Mouse (Mus musculus): ENCODE measurements around the gene Zswim7. TPM values are rescaled to one million over a fixed set of nuclear protein-coding genes. Genes with fewer than 3 reads are reported as not detected.

Zswim7 gene
- polyA plus RNA-seq, 1 experiment = 38.5 TPM

DNA sequence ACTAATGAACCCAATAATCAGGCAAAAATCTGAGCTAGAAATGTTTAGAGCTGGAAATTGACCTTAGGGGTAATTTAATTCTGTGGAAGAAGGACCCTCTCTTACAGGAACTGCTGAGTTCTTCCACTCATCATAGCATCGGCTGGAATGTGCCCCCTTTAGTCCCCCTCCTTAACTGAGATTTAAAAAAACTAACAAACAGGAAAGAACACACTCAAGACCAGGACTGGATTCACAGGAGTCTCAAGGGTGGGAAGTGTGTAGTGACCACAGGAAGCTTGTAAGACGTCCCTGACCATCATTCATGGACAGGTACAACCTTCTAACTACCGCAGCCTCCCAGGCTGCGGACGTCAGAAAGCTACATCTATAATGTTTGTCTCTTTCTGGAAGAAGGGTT lies 10.3 kb downstream of the Zswim7 start:
- TF ChIP-seq CTCF (conservative IDR thresholded peaks at IDR 0.05; ENCODE audit: insufficient read depth, insufficient read length, low read depth, low read length) (no peak), POLR2A (IDR thresholded peaks at IDR 0.05; ENCODE audit: low read depth, low read length) (no peak)
- Histone ChIP-seq H3K27ac (ENCODE audit: insufficient read depth, low read depth, low read length) (no peak overlapping the region), H3K4me1 (ENCODE audit: control insufficient read depth, insufficient read depth, low read length) (no peaks in the 10 kb centered on the region), H3K4me3 (ENCODE audit: insufficient read depth, low read depth, low read length) (no peak overlapping the region), H3K36me3 (ENCODE audit: control insufficient read depth, insufficient read depth, low read length) (no peaks in the 10 kb centered on the region), H3K27me3 (replicated peaks; ENCODE audit: control insufficient read depth, insufficient read depth, low read length) (no peaks in the 10 kb centered on the region)
- DNase-seq = no peak
- 66% methylated on average over 5 of the region's 5 CpGs for WGBS

DNA sequence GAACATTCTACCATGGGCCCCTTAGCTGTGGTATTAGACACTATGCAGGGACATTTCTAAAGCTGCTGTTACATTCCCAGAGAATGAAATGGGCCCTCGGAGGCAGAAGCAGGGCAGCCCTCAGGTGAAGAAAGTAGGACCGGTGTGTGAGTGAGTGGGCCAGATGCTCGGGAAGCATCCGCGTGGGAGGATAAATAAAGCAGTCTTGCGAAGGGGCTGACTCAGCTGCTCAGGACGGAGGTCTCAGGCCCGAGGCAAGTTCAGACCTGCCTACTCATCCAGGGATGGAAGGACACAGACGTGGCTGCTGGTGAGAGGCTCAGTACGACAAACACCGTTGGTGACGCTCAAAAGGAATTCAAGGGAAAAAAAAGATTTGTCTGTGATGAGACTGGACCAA lies 12.1 kb downstream of the Zswim7 start:
- no peak for TF ChIP-seq CTCF (conservative IDR thresholded peaks at IDR 0.05; ENCODE audit: insufficient read depth, insufficient read length, low read depth, low read length)
- no peak for TF ChIP-seq POLR2A (IDR thresholded peaks at IDR 0.05; ENCODE audit: low read depth, low read length)
- H3K27me3 ChIP-seq (replicated peaks; ENCODE audit: control insufficient read depth, insufficient read depth, low read length) = no peaks in the 10 kb centered on the region
- H3K4me3 ChIP-seq (ENCODE audit: insufficient read depth, low read depth, low read length) = no peak overlapping the region
- H3K27ac ChIP-seq (ENCODE audit: insufficient read depth, low read depth, low read length) = no peak overlapping the region
- no peaks in the 10 kb centered on the region for H3K36me3 ChIP-seq (ENCODE audit: control insufficient read depth, insufficient read depth, low read length)
- no peaks in the 10 kb centered on the region for H3K4me1 ChIP-seq (ENCODE audit: control insufficient read depth, insufficient read depth, low read length)
- WGBS = 81% methylated on average over 12 of the region's 12 CpGs
- no peak for DNase-seq

DNA sequence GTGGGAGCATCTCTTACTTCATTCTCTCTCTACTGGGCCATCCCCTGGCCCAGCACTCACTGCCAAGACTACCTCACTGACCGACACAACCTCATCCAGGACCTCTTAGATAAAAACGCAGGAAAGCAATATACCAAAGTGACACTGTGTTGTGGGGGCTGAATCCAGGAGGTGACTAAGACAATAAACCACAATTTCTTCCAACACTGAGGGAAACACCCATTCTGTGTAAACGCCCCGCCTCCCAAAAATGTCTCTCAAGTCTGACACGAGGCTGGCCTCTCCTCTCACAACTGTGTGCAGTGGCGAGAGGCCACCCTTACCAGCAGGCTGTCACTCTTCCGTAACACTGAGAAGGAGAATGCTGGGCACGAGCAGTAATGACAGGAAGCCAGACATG lies 12.8 kb downstream of the Zswim7 start:
- no peak for DNase-seq
- WGBS = 73% methylated on average over 8 of the region's 8 CpGs
- no peak for TF ChIP-seq CTCF (conservative IDR thresholded peaks at IDR 0.05; ENCODE audit: insufficient read depth, insufficient read length, low read depth, low read length)

DNA sequence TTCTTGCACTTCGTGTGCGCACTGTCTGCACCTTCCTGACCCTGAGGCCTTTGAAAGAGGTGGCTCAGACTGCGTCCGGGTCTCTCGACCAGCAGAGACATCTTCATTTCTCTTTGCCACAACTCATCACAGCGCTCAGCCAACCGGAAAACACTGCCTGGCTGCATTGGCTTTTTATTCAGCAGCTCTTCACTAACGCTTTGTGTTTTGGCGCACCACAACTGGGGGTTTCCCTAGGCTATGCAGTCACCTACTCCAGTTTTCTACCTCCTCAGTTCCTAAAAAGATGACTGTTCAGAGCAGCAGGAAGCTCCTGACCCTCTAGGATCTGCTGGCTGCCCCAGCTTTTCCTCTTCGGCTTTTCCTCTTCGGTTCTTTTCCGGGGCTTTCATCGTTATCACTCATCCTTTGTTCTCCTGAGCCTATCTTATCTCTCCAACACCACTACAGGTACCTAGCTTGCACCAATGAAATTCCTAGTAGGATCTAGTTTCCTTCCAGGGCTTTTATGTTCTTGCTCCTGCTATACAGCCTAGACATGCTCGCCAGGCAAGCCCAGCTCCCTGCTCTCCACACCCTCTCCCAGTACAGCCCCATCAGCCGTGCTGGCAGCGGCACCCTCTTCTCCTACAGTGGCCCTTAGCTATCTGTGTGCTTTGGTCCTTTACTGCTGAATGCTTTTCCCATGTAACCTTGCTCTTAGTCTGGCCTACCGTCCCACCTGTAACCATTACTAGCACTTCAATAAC lies 14.5 kb downstream of the Zswim7 start:
- no peak overlapping the region for H3K27ac ChIP-seq (ENCODE audit: insufficient read depth, low read depth, low read length)
- 81% methylated on average over 17 of the region's 17 CpGs for WGBS
- H3K36me3 ChIP-seq (ENCODE audit: control insufficient read depth, insufficient read depth, low read length) = no peaks in the 10 kb centered on the region
- no peak for TF ChIP-seq POLR2A (IDR thresholded peaks at IDR 0.05; ENCODE audit: low read depth, low read length)
- no peak for TF ChIP-seq CTCF (conservative IDR thresholded peaks at IDR 0.05; ENCODE audit: insufficient read depth, insufficient read length, low read depth, low read length)
- no peaks in the 10 kb centered on the region for H3K4me1 ChIP-seq (ENCODE audit: control insufficient read depth, insufficient read depth, low read length)
- H3K4me3 ChIP-seq (ENCODE audit: insufficient read depth, low read depth, low read length) = no peak overlapping the region
- H3K27me3 ChIP-seq (replicated peaks; ENCODE audit: control insufficient read depth, insufficient read depth, low read length) = no peaks in the 10 kb centered on the region
- DNase-seq = no peak

More for the DNA sequence above, 12.8 kb downstream of the Zswim7 start:
- H3K36me3 ChIP-seq (ENCODE audit: control insufficient read depth, insufficient read depth, low read length) = no peaks in the 10 kb centered on the region
- no peak overlapping the region for H3K4me3 ChIP-seq (ENCODE audit: insufficient read depth, low read depth, low read length)
- H3K27ac ChIP-seq (ENCODE audit: insufficient read depth, low read depth, low read length) = no peak overlapping the region
- no peaks in the 10 kb centered on the region for H3K27me3 ChIP-seq (replicated peaks; ENCODE audit: control insufficient read depth, insufficient read depth, low read length)
- H3K4me1 ChIP-seq (ENCODE audit: control insufficient read depth, insufficient read depth, low read length) = no peaks in the 10 kb centered on the region

DNA sequence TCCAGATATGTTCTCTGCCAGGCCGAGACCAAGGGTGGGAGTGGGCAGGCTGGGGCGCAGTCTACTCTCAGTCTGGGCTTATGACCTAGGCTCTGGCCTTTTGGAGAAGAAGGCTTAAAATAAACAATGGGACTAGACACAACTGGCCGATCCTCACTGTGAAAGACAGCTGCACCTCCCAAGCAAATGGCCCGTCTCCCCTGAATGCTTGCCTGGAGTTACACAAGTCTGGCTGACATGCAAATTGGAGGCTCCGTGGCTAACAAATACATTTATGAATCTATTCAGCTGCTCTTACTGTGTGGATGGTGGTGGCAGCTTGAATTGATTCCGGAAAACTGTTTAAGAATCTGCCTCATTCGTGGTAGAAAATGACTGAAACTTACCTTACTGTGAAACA lies 15.5 kb downstream of the Zswim7 start:
- TF ChIP-seq CTCF (conservative IDR thresholded peaks at IDR 0.05; ENCODE audit: insufficient read depth, insufficient read length, low read depth, low read length) (no peak), POLR2A (IDR thresholded peaks at IDR 0.05; ENCODE audit: low read depth, low read length) (no peak)
- H3K4me1 ChIP-seq (ENCODE audit: control insufficient read depth, insufficient read depth, low read length) = no peaks in the 10 kb centered on the region
- DNase-seq = no peak
- H3K4me3 ChIP-seq (ENCODE audit: insufficient read depth, low read depth, low read length) = no peak overlapping the region
- H3K27me3 ChIP-seq (replicated peaks; ENCODE audit: control insufficient read depth, insufficient read depth, low read length) = no peaks in the 10 kb centered on the region
- H3K36me3 ChIP-seq (ENCODE audit: control insufficient read depth, insufficient read depth, low read length) = no peaks in the 10 kb centered on the region
- 85% methylated on average over 7 of the region's 7 CpGs for WGBS
- H3K27ac ChIP-seq (ENCODE audit: insufficient read depth, low read depth, low read length) = no peak overlapping the region

DNA sequence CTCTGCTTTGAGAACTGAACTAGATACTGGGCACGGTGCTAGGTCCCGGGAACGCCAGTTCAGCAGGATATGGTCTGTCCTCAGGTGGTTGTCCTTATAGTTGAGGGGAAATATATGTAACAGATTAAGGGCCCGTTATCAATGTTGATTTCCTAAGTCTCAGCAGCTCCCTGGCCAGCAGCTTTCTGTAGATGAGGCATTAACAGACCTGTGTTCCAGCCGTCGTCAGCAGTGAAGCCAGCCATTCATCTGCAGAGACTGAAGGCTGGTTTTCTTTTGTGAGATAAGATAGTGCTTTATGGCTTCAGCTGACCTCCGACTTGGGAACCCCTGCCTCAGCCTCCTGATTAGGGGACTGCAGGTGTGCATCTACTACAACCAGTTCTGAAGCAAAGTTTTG lies 17.2 kb downstream of the Zswim7 start:
- TF ChIP-seq POLR2A (IDR thresholded peaks at IDR 0.05; ENCODE audit: low read depth, low read length) (no peak), CTCF (conservative IDR thresholded peaks at IDR 0.05; ENCODE audit: insufficient read depth, insufficient read length, low read depth, low read length) (no peak)
- H3K27me3 ChIP-seq (replicated peaks; ENCODE audit: control insufficient read depth, insufficient read depth, low read length) = no peaks in the 10 kb centered on the region
- H3K36me3 ChIP-seq (ENCODE audit: control insufficient read depth, insufficient read depth, low read length) = no peaks in the 10 kb centered on the region
- no peak overlapping the region for H3K4me3 ChIP-seq (ENCODE audit: insufficient read depth, low read depth, low read length)
- H3K27ac ChIP-seq (ENCODE audit: insufficient read depth, low read depth, low read length) = no peak overlapping the region
- no peak for DNase-seq
- WGBS = 76% methylated on average over 7 of the region's 7 CpGs
- H3K4me1 ChIP-seq (ENCODE audit: control insufficient read depth, insufficient read depth, low read length) = no peaks in the 10 kb centered on the region

DNA sequence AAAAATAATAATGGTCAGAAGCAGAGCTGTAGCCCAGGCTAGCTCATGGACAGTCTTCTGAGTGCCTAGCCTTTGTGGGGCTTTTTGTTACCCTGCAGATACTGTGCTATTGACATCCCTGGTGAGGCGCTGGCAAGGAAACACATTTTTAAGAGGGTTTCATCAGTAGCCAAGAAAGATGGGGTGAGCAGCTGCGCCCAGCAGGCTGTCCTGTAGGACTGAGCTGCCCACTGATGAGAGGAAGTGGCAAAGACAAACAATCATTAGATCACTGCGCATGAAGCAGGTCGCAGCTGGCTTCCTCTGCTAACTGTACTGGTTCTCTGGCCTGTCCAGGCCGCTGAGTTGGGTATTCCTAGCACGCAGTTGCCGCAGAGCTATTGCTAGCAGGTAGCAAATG lies 17.6 kb downstream of the Zswim7 start:
- no peaks in the 10 kb centered on the region for H3K27me3 ChIP-seq (replicated peaks; ENCODE audit: control insufficient read depth, insufficient read depth, low read length)
- H3K4me3 ChIP-seq (ENCODE audit: insufficient read depth, low read depth, low read length) = no peak overlapping the region
- H3K4me1 ChIP-seq (ENCODE audit: control insufficient read depth, insufficient read depth, low read length) = no peaks in the 10 kb centered on the region
- 73% methylated on average over 7 of the region's 7 CpGs for WGBS
- no peak for TF ChIP-seq CTCF (conservative IDR thresholded peaks at IDR 0.05; ENCODE audit: insufficient read depth, insufficient read length, low read depth, low read length)
- TF ChIP-seq POLR2A (IDR thresholded peaks at IDR 0.05; ENCODE audit: low read depth, low read length) = no peak
- no peak overlapping the region for H3K27ac ChIP-seq (ENCODE audit: insufficient read depth, low read depth, low read length)
- H3K36me3 ChIP-seq (ENCODE audit: control insufficient read depth, insufficient read depth, low read length) = no peaks in the 10 kb centered on the region
- no peak for DNase-seq
